Mouse (Mus musculus) ZHBTc4 (cell line): ENCODE results near the gene Rhox2h.
"Not testable (repeated sequence)": the region's sequence is repeated elsewhere in the genome, so short reads cannot be mapped to it uniquely, and the experiment has no call there.

ENCODE experiments used
- DNase-seq: peaks from one replicate; pipeline ENCODE4 v3.0.0-alpha.2; 2011; ENCODE audit warnings: low read depth, low spot score

Gene Rhox2h

GRCm38 (mm10) chrX:37673177-37673576, at the start of gene Rhox2h:
Gene Rhox2h, minus strand, starts transcription at chrX:37673277.
- DNase-seq, result not testable (repeated sequence)

- no peak for DNase-seq
Measured at GRCm38 (mm10) chrX:37701821-37702387, 28.8 kb upstream of the Rhox2h start.

- no peak for DNase-seq
Measured at GRCm38 (mm10) chrX:37692261-37692660, 19.2 kb upstream of the Rhox2h start.

GRCm38 (mm10) chrX:37683031-37683715, 10.1 kb upstream of the Rhox2h start:
- DNase-seq, result peak; percentile 9

GRCm38 (mm10) chrX:37668664-37669063, 4.4 kb downstream of the Rhox2h start, which contains the start of gene Rhox3h:
Gene Rhox3h, minus strand, starts transcription at chrX:37668764.
- DNase-seq, result not testable (repeated sequence)

GRCm38 (mm10) chrX:37651227-37651626, 21.9 kb downstream of the Rhox2h start, which contains the start of gene Rhox4g:
Gene Rhox4g, minus strand, starts transcription at chrX:37651327.
- DNase-seq, result not testable (repeated sequence)

- not testable (repeated sequence) for DNase-seq
Measured at GRCm38 (mm10) chrX:37643370-37643769, 29.7 kb downstream of the Rhox2h start, which contains the start of gene Rhox2g. Gene Rhox2g, minus strand, starts transcription at chrX:37643470.

- DNase-seq, result not testable (repeated sequence)
Measured at GRCm38 (mm10) chrX:37628512-37628911, 44.6 kb downstream of the Rhox2h start, which contains the start of gene Rhox3g. Gene Rhox3g, minus strand, starts transcription at chrX:37628612.
